Mouse (Mus musculus): Measurements from ENCODE around the gene Rcor3. TPM values are rescaled to one million over a fixed set of nuclear protein-coding genes. Genes with fewer than 3 reads are reported as not detected.

Gene Rcor3
- polyA plus RNA-seq, 1 experiment from 2014 or later, result 25.9 TPM

DNA sequence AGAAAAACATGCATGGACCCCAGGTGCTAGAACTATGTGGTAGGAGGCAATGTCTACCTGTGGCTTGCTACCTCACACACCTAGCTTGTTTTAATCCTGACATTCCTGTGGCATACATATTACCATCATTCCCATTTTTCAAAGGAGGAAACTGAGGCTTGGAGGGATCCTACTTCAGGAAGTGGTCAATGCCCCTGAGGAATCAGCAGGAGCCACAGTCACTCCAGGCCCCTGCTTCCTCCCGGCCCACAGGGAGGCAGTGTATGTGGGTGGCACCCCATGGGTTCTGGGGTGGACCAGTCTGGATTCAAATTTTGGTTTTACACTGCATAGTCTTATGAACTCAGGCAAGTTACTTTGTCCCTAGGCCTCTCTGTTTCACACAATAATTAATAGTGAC is 58.7 kb downstream of the Rcor3 start:
- H3K27ac ChIP-seq, result no peak overlapping the region
- H3K4me2 ChIP-seq (replicated peaks), result no peak overlapping the region
- H3K9me3 ChIP-seq, result 0 out of 2 replicates have a peak, but pooled peaks cover 2% of the 10 kb centered on the region
- no peak for ATAC-seq
- 92% methylated on average over 1 of the region's 1 CpGs for WGBS
- H3K4me3 ChIP-seq (replicated peaks), result no peak overlapping the region
- H3K36me3 ChIP-seq, result no peaks in the 10 kb centered on the region
- H3K4me1 ChIP-seq (replicated peaks), result no peaks in the 10 kb centered on the region
- H3K9ac ChIP-seq (replicated peaks), result no peak overlapping the region
- no peaks in the 10 kb centered on the region for H3K27me3 ChIP-seq

DNA sequence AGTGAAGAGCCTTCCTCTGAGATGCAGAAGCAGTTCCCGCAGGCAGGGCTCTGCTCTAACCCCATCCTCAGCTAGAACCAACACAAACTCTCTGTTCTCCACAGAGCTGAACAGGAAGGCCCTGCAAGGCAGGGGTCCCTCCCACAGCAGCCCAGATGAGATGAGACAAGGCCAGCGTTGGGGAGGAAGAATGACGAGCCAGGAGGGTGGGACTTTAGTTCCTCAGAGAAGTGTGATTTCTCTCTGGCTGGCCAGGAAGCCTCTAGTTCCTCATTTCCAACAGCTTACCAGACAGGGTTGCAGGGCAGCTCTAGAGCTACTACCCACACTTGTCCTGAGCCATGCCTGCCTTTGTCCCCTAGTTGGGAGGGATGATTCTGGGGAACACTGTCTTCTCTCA is 59.5 kb downstream of the Rcor3 start:
- Histone ChIP-seq H3K27me3 (no peaks in the 10 kb centered on the region), H3K9ac (replicated peaks) (no peak overlapping the region), H3K36me3 (no peaks in the 10 kb centered on the region), H3K4me3 (replicated peaks) (no peak overlapping the region), H3K4me2 (replicated peaks) (no peak overlapping the region), H3K27ac (no peak overlapping the region), H3K4me1 (replicated peaks) (no peaks in the 10 kb centered on the region), H3K9me3 (0 out of 2 replicates have a peak, but pooled peaks cover 2% of the 10 kb centered on the region)
- WGBS, result 60% methylated on average over 3 of the region's 3 CpGs
- ATAC-seq, result no peak

DNA sequence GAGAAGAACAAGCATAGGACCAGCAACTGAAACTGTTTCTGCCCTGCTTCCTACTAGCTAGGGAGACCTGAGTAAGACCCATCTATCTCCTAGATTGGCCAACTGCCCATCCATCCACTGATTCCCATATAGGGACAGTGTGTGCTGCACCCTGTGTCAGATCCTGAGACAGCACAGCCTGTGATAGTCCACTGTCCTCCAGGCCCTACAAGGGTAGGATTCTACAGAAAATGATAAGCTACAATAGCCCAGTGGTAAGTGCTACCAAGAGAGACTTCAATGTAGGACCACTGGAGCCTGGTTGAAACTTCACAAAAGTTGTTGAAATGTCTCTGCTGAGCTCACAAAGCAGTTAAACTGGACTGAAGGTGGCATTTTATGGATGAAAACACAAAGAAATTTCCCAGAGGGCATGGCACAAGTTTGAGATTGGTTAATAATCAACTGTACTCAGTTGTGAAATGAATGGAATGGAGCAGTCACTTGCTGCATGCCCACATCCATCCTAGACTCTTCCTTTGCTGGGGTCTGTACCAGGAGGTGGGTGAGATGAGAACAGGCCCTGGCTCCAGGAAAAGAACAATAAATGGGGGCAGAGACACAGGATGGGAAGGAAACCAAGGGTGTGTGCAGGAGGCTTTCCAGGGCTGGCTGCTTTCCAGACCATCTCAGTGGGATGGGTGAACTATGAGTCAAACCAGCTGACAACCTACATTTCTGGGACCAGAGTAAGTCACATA is 60.9 kb downstream of the Rcor3 start:
- no peak for ATAC-seq
- Histone ChIP-seq H3K4me3 (replicated peaks) (no peak overlapping the region), H3K27ac (no peak overlapping the region), H3K4me1 (replicated peaks) (no peaks in the 10 kb centered on the region), H3K9ac (replicated peaks) (no peak overlapping the region), H3K9me3 (0 out of 2 replicates have a peak, but pooled peaks cover 2% of the 10 kb centered on the region), H3K36me3 (no peaks in the 10 kb centered on the region), H3K27me3 (no peaks in the 10 kb centered on the region), H3K4me2 (replicated peaks) (no peak overlapping the region)

DNA sequence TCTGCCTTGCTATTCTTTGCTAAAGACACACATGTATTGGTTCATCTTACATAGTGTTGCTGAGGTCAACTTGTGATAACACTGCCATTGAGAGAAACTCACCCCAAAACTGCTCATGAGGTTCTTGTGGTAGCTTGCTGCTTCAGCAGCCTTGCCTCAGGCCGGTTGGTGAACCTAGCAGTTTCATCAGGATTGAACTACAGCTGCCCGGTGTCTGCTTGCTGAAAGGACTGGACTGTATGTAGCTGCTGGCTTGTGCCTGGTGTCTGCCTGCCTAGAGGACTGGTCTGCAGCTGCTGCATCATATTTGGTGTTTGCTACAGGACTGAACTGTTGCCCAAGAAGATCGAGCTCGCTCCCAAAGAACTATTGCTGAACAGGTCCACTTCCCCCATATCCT is 61.8 kb downstream of the Rcor3 start:
- no peak for ATAC-seq
- Histone ChIP-seq H3K9me3 (0 out of 2 replicates have a peak, but pooled peaks cover under 1% of the 10 kb centered on the region), H3K4me3 (replicated peaks) (no peak overlapping the region), H3K36me3 (no peaks in the 10 kb centered on the region), H3K4me1 (replicated peaks) (no peaks in the 10 kb centered on the region), H3K27me3 (no peaks in the 10 kb centered on the region), H3K4me2 (replicated peaks) (no peak overlapping the region), H3K27ac (no peak overlapping the region), H3K9ac (replicated peaks) (no peak overlapping the region)
- WGBS, result 86% methylated on average over 4 of the region's 4 CpGs

DNA sequence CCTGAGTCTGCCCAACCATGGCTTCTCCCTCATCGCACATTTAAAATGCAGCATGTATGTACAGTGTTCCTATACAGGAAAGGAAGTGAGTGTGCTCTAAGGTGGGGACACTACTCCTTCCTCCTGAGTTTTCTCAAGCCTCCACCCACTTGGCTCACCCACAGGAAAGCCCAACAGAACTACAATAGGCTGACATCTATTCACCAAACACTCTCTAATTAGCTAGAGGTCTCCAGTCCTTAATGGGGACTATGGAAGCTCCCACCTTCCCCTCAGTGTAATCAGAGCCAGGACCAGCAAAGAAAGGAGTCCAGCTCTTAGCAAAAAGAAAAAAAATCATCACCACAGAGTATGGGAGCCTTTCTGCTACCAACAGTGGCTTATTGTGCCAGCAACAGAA is 63.0 kb downstream of the Rcor3 start:
- Histone ChIP-seq H3K9ac (replicated peaks) (no peak overlapping the region), H3K4me1 (replicated peaks) (no peaks in the 10 kb centered on the region; the same call in 1 of the 2 replicates), H3K36me3 (no peaks in the 10 kb centered on the region), H3K27me3 (no peaks in the 10 kb centered on the region), H3K4me2 (replicated peaks) (no peak overlapping the region), H3K27ac (no peak overlapping the region), H3K9me3 (no peaks in the 10 kb centered on the region), H3K4me3 (replicated peaks) (no peak overlapping the region)
- no peak for ATAC-seq
- WGBS, result 79% methylated on average over 1 of the region's 1 CpGs

DNA sequence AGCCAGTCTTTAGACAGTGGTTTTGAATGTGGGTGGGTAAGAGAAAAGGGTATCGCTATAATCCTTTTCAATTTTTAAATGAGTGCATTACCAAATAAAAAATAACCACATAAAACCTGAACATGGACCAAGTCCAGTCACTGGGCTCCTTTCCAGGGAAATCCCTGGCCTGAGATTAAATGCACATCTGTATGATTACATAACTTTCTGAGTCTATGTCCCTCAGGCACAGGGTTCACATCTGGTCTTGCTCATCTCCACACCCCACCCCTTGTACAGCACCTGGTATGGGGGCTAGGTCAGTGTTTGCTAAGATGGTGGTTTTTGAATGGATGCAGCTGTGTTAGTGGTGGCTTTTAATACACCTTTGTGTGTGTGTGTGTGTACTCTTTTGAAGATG is 65.4 kb downstream of the Rcor3 start:
- H3K27ac ChIP-seq, result no peak overlapping the region
- H3K9ac ChIP-seq (replicated peaks), result no peak overlapping the region
- no peak overlapping the region for H3K4me2 ChIP-seq (replicated peaks)
- no peak for ATAC-seq
- no peaks in the 10 kb centered on the region for H3K36me3 ChIP-seq
- H3K4me1 ChIP-seq (replicated peaks), result no peaks in the 10 kb centered on the region; the same call in 1 of the 2 replicates
- H3K27me3 ChIP-seq, result no peaks in the 10 kb centered on the region
- 89% methylated on average over 1 of the region's 1 CpGs for WGBS
- H3K4me3 ChIP-seq (replicated peaks), result no peak overlapping the region
- no peaks in the 10 kb centered on the region for H3K9me3 ChIP-seq

DNA sequence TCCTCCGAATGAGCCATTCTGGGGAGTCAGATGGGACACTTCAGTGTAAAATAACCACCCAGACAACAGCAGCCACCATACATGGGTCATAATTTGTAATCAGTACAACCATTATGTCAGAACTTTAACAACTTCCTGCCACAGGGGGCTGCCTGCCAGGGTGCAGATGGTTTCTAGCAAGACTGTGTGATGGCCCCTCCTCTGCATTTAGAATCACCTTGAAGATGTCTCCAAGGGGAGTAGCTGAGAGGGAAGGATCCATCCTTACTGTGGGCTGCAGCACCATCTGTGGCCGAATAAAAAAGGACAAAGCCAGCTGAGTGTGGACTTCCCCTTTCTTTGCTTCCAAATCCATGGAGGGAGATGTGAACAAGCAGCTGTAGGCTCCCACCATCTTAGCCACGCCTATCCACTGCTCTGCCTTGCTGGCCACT is 67.2 kb downstream of the Rcor3 start:
- Histone ChIP-seq H3K4me1 (replicated peaks) (no peaks in the 10 kb centered on the region; the same call in 1 of the 2 replicates), H3K9ac (replicated peaks) (no peak overlapping the region), H3K9me3 (no peaks in the 10 kb centered on the region), H3K4me3 (replicated peaks) (no peak overlapping the region), H3K4me2 (replicated peaks) (no peak overlapping the region), H3K27ac (no peak overlapping the region), H3K36me3 (no peaks in the 10 kb centered on the region), H3K27me3 (no peaks in the 10 kb centered on the region)
- no peak for ATAC-seq
- 65% methylated on average over 3 of the region's 3 CpGs for WGBS

DNA sequence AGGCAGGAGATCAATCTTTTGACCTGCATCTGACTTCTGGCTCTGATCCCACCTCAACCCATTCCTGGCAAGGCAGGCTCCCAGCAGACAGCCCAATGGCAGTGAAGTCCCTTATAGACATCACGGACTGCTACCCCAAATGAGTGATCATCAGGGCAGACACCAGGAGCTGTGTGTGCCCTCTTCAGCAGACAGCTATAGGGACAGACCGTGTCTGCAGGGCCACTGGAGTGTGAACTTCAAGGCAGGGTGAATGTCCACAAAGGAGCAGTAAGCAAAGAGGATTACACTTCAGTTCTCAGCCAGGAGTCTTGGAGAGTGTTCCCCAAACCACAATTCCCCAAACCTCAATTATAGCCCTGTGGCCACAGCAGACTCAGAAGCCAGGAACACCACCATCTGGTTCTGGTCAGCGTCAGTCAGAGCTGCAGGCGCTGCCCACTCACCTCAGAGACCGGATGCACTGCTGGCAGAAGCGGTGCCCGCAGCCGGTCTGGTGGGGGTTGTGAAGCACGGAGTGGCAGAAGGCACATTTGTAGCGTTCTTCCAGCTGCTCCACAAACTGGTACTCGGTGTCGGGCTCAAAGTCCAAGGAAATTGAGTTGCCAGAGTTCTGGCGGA is 67.8 kb downstream of the Rcor3 start:
- H3K27ac ChIP-seq, result peak overlapping the region; percentile 36; the same call in 1 of the 2 replicates
- H3K36me3 ChIP-seq, result no peaks in the 10 kb centered on the region
- no peaks in the 10 kb centered on the region for H3K27me3 ChIP-seq
- H3K9ac ChIP-seq (replicated peaks), result no peak overlapping the region
- no peaks in the 10 kb centered on the region; the same call in 1 of the 2 replicates for H3K4me1 ChIP-seq (replicated peaks)
- H3K9me3 ChIP-seq, result no peaks in the 10 kb centered on the region
- no peak overlapping the region for H3K4me2 ChIP-seq (replicated peaks)
- ATAC-seq, result no peak
- 62% methylated on average over 13 of the region's 13 CpGs for WGBS
- H3K4me3 ChIP-seq (replicated peaks), result no peak overlapping the region

DNA sequence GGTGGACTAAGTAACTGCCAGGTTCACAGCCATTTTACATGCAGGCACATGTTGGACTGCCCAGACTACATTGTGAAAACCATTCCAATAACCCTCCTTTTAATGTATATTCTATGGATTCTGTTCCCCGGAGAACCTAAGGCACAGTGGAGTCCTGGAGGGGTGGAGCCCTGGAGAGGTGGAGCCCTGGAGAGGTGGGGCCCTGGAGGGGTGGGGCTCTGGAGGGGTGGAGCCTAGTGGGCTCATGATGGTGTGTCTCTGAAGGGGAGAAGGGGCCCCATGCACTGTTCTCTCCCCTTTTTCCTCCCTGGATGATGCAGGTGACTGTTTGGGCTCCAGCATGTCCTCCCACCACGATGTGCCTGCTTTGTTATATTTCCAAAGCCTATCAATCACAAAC is 69.7 kb downstream of the Rcor3 start:
- no peak overlapping the region for H3K4me2 ChIP-seq (replicated peaks)
- no peaks in the 10 kb centered on the region for H3K9me3 ChIP-seq
- 68% methylated on average over 2 of the region's 2 CpGs for WGBS
- H3K9ac ChIP-seq (replicated peaks), result no peak overlapping the region
- no peaks in the 10 kb centered on the region for H3K36me3 ChIP-seq
- H3K4me3 ChIP-seq (replicated peaks), result no peak overlapping the region
- no peaks in the 10 kb centered on the region; the same call in 1 of the 2 replicates for H3K4me1 ChIP-seq (replicated peaks)
- no peak for ATAC-seq
- H3K27me3 ChIP-seq, result no peaks in the 10 kb centered on the region
- H3K27ac ChIP-seq, result no peak overlapping the region

DNA sequence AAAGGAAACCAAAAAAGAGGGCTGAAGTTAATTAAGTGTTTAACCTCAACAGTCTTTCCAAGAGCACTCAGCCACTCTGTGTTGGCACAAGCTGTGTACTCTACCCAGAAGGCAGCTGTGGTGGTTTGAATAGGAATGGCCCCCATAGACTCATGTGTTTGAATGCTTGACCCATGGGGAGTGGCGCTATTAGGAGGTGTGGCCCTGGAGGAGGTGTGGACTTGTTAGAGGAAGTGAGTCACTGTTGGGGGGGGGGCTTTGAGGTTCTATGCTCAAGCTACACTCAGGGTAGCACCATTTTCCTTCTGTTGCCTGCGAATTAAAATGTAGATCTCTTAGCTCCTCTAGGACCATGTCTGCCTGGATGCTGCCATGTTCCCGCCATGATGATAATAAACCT is 70.9 kb downstream of the Rcor3 start:
- no peak for ATAC-seq
- no peak overlapping the region for H3K9ac ChIP-seq (replicated peaks)
- no peak overlapping the region for H3K4me3 ChIP-seq (replicated peaks)
- no peaks in the 10 kb centered on the region for H3K27me3 ChIP-seq
- H3K27ac ChIP-seq, result no peak overlapping the region
- WGBS, result 94% methylated on average over 3 of the region's 3 CpGs
- no peaks in the 10 kb centered on the region; the same call in 1 of the 2 replicates for H3K4me1 ChIP-seq (replicated peaks)
- no peaks in the 10 kb centered on the region for H3K9me3 ChIP-seq
- H3K4me2 ChIP-seq (replicated peaks), result no peak overlapping the region
- H3K36me3 ChIP-seq, result no peaks in the 10 kb centered on the region

DNA sequence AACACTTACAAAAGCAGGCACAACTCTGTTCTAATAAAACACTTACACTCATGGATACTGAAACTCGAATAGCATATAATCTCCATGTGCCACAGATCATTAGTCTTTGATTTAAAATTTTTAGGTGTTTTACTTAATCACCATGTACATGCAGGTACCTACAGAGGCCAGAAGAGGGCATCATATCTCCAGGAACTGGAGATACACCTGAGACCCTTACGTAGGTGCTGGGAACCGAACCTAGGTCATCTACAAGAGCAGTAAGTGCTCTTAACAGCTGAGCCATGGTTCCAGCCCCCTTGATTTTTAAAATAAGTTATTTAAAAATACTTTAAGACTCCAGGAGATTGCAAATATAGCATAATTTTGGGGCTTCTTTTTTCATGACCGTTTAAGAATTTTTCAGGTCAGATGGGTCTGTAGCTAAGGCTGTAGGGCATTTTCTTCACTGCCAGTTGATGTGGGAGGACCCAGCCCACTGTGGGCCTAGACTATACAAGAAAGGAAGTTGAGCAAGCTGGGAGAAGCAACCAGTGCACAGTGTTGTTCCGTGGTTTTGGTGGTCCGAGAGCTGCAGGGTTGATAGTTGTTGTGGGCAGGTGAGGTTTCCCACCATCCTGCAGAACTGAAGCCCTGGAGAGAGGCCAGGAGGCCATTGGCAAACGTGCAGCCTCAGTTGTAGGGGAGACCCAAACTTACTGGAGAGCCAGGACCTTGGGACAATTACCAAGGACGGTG is 74.5 kb downstream of the Rcor3 start:
- Histone ChIP-seq H3K27ac (no peak overlapping the region), H3K36me3 (no peaks in the 10 kb centered on the region), H3K4me2 (replicated peaks) (no peak overlapping the region), H3K9me3 (no peaks in the 10 kb centered on the region), H3K4me3 (replicated peaks) (no peak overlapping the region), H3K4me1 (replicated peaks) (no peaks in the 10 kb centered on the region), H3K9ac (replicated peaks) (no peak overlapping the region), H3K27me3 (no peaks in the 10 kb centered on the region)
- no peak for ATAC-seq
- 93% methylated on average over 8 of the region's 8 CpGs for WGBS

DNA sequence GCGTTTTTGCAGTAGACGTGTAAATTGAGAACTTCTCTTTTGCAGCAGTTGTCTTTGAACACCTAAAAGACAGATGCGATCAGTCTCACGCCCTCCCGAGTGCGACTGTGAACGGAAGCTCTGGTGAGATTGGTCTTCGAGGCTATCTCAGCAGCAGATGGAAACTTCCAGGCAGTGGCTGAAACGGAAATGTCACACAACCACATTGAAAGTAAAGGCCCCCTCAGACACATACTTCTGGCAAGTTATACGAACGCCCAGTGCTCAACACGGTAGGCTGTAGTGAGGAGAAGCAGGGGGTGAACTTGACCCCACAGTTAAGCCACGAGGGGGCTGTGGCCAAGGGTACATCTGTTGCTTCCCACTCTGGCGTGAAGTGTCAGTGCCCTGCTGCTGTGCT is 75.2 kb downstream of the Rcor3 start:
- no peak overlapping the region for H3K4me2 ChIP-seq (replicated peaks)
- no peaks in the 10 kb centered on the region for H3K4me1 ChIP-seq (replicated peaks)
- no peaks in the 10 kb centered on the region for H3K36me3 ChIP-seq
- H3K27ac ChIP-seq, result no peak overlapping the region
- H3K27me3 ChIP-seq, result no peaks in the 10 kb centered on the region
- WGBS, result 90% methylated on average over 14 of the region's 14 CpGs
- H3K4me3 ChIP-seq (replicated peaks), result no peak overlapping the region
- H3K9me3 ChIP-seq, result no peaks in the 10 kb centered on the region
- ATAC-seq, result no peak
- H3K9ac ChIP-seq (replicated peaks), result no peak overlapping the region

All from midbrain, embryonic 13.5 days (tissue).